Mouse (Mus musculus) hindbrain, embryonic 11.5 days (tissue): ENCODE data around the gene Unc93a. TPM values are rescaled to one million over a fixed set of nuclear protein-coding genes. Genes with fewer than 3 reads are reported as not detected.
"Not testable (repeated sequence)": the region's sequence is repeated elsewhere in the genome, so short reads cannot be mapped to it uniquely, and the experiment has no call there.

Experiments
- ATAC-seq: fragments of 200-750 bp; cut with Nextera tagmentation; 2 replicates; pipeline ENCODE4 v1.8.0; 2017; ENCODE audit warnings: mild to moderate bottlenecking, moderate TSS enrichment, moderate library complexity; ENCODE audit not compliant: low FRiP score
- DNase-seq: peaks from one replicate; pipeline ENCODE4 v3.0.0-alpha.2; 2015; ENCODE audit warnings: low spot score
- H3K27ac ChIP-seq: fragments of 300-500 bp; sonication (generic); 2 replicates; pipeline ENCODE4 v1.5.1; 2014; ENCODE audit warnings: mild to moderate bottlenecking, low read depth, low read length
- H3K27me3 ChIP-seq: fragments of 300-500 bp; sonication (generic); 2 replicates; pipeline ENCODE4 v1.6.1; 2014; ENCODE audit warnings: mild to moderate bottlenecking, low read length, moderate library complexity, mixed read lengths; ENCODE audit not compliant: control insufficient read depth, insufficient read depth
- H3K36me3 ChIP-seq: fragments of 300-500 bp; sonication (generic); 2 replicates; pipeline ENCODE4 v1.6.1; 2014; ENCODE audit warnings: mild to moderate bottlenecking, low read length, moderate library complexity, mixed read lengths; ENCODE audit not compliant: control insufficient read depth, insufficient read depth
- H3K4me1 ChIP-seq: fragments of 300-500 bp; sonication (generic); replicated peaks from 2 replicates; pipeline ENCODE4 v1.6.1; 2014; ENCODE audit warnings: low read length, mixed read lengths; ENCODE audit not compliant: control insufficient read depth, insufficient read depth
- H3K4me2 ChIP-seq: fragments of 300-500 bp; sonication (generic); replicated peaks from 2 replicates; pipeline ENCODE4 v1.6.1; 2014; ENCODE audit warnings: mild to moderate bottlenecking, low read depth, low read length
- H3K4me3 ChIP-seq: fragments of 300-500 bp; sonication (generic); 2 replicates; pipeline ENCODE4 v1.5.1; 2014; ENCODE audit warnings: low read depth, low read length
- H3K9ac ChIP-seq: fragments of 300-500 bp; sonication (generic); 2 replicates; pipeline ENCODE4 v1.6.1; 2014; ENCODE audit warnings: low read depth, low read length
- H3K9me3 ChIP-seq: fragments of 300-500 bp; sonication (generic); 2 replicates; pipeline ENCODE4 v1.6.1; 2016; ENCODE audit warnings: low read length; ENCODE audit not compliant: control insufficient read depth
- WGBS: fragments of 180-500 bp; shearing (Covaris S2); extraction: QIAGEN DNeasy Blood & Tissue Kit; methylation state at CpG from one replicate; pipeline ENCODE4 v1.1.7; 2014; 5-methylcytosine and 5-hydroxymethylcytosine counted together
- polyA plus RNA-seq: library from polyadenylated mRNA; unstranded; fragments of >200 nt; fragmentation: Nextera tagmentation; extraction: Ambion mirVana; gene quantifications from 2 replicates; pipeline ENCODE4 v1.2.1, GENCODE M21; 2014

Unc93a gene
- polyA plus RNA-seq = not detected in 2 replicates

GRCm38 (mm10) chr17:13131710-13132109 lies at the start of gene Unc93a:
Unc93a (minus strand) TSS chr17:13131810.
- not testable (repeated sequence) for H3K27me3 ChIP-seq, H3K4me2 ChIP-seq, H3K4me3 ChIP-seq, H3K36me3 ChIP-seq, H3K9me3 ChIP-seq, H3K4me1 ChIP-seq, ATAC-seq, H3K27ac ChIP-seq, H3K9ac ChIP-seq, DNase-seq
- WGBS = 89% methylated on average over 3 of the region's 4 CpGs

- 94% methylated on average over 5 of the region's 5 CpGs for WGBS
- H3K36me3 ChIP-seq, H3K27me3 ChIP-seq, H3K4me2 ChIP-seq, H3K4me1 ChIP-seq, ATAC-seq, H3K4me3 ChIP-seq, H3K27ac ChIP-seq, DNase-seq, H3K9ac ChIP-seq: not testable (repeated sequence)
- H3K9me3 ChIP-seq = peaks cover 20% of the 10 kb centered on the region
These were observed 48.9 kb upstream of the Unc93a start for GRCm38 (mm10) chr17:13180491-13180890.

- peaks cover 19% of the 10 kb centered on the region for H3K9me3 ChIP-seq
- not testable (repeated sequence) for H3K4me2 ChIP-seq, H3K4me3 ChIP-seq, H3K4me1 ChIP-seq, ATAC-seq, H3K36me3 ChIP-seq, H3K27ac ChIP-seq, DNase-seq, H3K9ac ChIP-seq, H3K27me3 ChIP-seq
- WGBS = 85% methylated on average over 4 of the region's 4 CpGs
These were observed 47.4 kb upstream of the Unc93a start for GRCm38 (mm10) chr17:13179021-13179420.

- not testable (repeated sequence) for H3K9ac ChIP-seq, H3K27ac ChIP-seq, H3K36me3 ChIP-seq, H3K4me2 ChIP-seq, ATAC-seq, H3K4me3 ChIP-seq, DNase-seq, H3K4me1 ChIP-seq, H3K27me3 ChIP-seq
- peaks cover 19% of the 10 kb centered on the region for H3K9me3 ChIP-seq
- 70% methylated on average over 1 of the region's 1 CpGs for WGBS
These were observed 46.2 kb upstream of the Unc93a start for GRCm38 (mm10) chr17:13177796-13178195.

GRCm38 (mm10) chr17:13175609-13176008 lies 44.0 kb upstream of the Unc93a start:
- H3K27ac ChIP-seq, H3K4me3 ChIP-seq, H3K27me3 ChIP-seq, DNase-seq, ATAC-seq, H3K4me2 ChIP-seq, H3K9ac ChIP-seq, H3K9me3 ChIP-seq, H3K4me1 ChIP-seq, H3K36me3 ChIP-seq: not testable (repeated sequence)
- WGBS = no CpG with 5 or more reads among the region's 1 CpGs

GRCm38 (mm10) chr17:13174029-13174428 lies 42.4 kb upstream of the Unc93a start:
- not testable (repeated sequence) for DNase-seq, H3K4me3 ChIP-seq, H3K4me2 ChIP-seq, ATAC-seq, H3K27me3 ChIP-seq, H3K9me3 ChIP-seq, H3K4me1 ChIP-seq, H3K9ac ChIP-seq, H3K36me3 ChIP-seq, H3K27ac ChIP-seq
- WGBS = 57% methylated on average over 1 of the region's 3 CpGs

- not testable (repeated sequence) for DNase-seq, H3K4me1 ChIP-seq, H3K9me3 ChIP-seq, H3K4me3 ChIP-seq, H3K4me2 ChIP-seq, H3K9ac ChIP-seq, H3K27ac ChIP-seq, H3K27me3 ChIP-seq, H3K36me3 ChIP-seq, ATAC-seq
- WGBS = 90% methylated on average over 5 of the region's 6 CpGs
These were observed 42.0 kb upstream of the Unc93a start for GRCm38 (mm10) chr17:13173578-13173977.

GRCm38 (mm10) chr17:13146128-13146527 lies 14.5 kb upstream of the Unc93a start:
- H3K27ac ChIP-seq, H3K27me3 ChIP-seq, H3K4me3 ChIP-seq, H3K4me2 ChIP-seq, ATAC-seq, H3K36me3 ChIP-seq, H3K4me1 ChIP-seq, H3K9me3 ChIP-seq, H3K9ac ChIP-seq, DNase-seq: not testable (repeated sequence)
- WGBS = 94% methylated on average over 7 of the region's 7 CpGs

GRCm38 (mm10) chr17:13144580-13145215 lies 13.1 kb upstream of the Unc93a start:
- not testable (repeated sequence) for H3K36me3 ChIP-seq, H3K27ac ChIP-seq, DNase-seq, H3K9me3 ChIP-seq, ATAC-seq, H3K4me2 ChIP-seq, H3K27me3 ChIP-seq, H3K4me3 ChIP-seq, H3K4me1 ChIP-seq, H3K9ac ChIP-seq
- WGBS = 78% methylated on average over 4 of the region's 4 CpGs
